Mouse (Mus musculus): ENCODE results near the gene Psmb3.

DNA sequence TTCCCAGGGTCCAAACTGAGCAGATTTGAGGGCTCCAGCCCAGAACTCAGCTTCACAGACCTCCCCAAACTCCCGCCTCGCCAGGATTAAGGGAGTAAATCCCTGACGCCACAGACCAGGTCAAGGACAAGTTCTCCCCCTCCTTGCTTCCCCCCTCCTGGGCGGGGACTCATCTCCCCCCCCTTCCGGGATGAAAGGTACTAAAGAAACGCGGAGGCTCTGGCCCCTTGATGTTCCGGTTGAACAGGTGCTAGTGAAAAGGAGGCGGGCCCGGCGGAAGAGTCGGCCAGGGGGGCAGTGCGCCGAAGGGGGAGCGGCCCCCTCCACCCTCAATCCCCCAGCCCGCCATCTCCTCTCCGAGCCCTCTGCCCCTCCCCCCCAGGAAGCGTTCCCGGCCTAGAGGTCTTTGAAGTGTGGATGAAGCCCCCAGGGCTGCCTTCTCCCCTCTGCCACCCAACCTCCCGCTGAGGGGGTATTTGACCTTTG, 41.5 kb upstream of the Psmb3 start:
- no peak for TF ChIP-seq POLR2A (IDR thresholded peaks at IDR 0.05; ENCODE audit: low read depth, low read length)
- no peak for TF ChIP-seq CTCF (conservative IDR thresholded peaks at IDR 0.05; ENCODE audit: insufficient read depth, insufficient read length, low read depth, low read length)
